Mouse (Mus musculus) stomach, embryonic 15.5 days (tissue): Measurements from ENCODE around the gene Ddx46. TPM values are rescaled to one million over a fixed set of nuclear protein-coding genes. Genes with fewer than 3 reads are reported as not detected.
"Not testable (repeated sequence)": the region's sequence is repeated elsewhere in the genome, so short reads cannot be mapped to it uniquely, and the experiment has no call there.

ENCODE experiments used
- ATAC-seq: fragments of 200-750 bp; cut with Nextera tagmentation; 2 replicates; pipeline ENCODE4 v1.8.0; 2017; ENCODE audit warnings: low read depth, moderate number of reproducible peaks, moderate TSS enrichment; ENCODE audit not compliant: insufficient read depth, low FRiP score
- H3K27ac ChIP-seq: fragments of 300-500 bp; sonication (generic); 2 replicates; pipeline ENCODE4 v1.5.1; 2015; ENCODE audit warnings: mild to moderate bottlenecking, inconsistent platforms
- H3K27me3 ChIP-seq: fragments of 300-500 bp; sonication (generic); replicated peaks from 2 replicates; pipeline ENCODE4 v1.6.1; 2015; ENCODE audit warnings: inconsistent platforms
- H3K36me3 ChIP-seq: fragments of 300-500 bp; sonication (generic); 2 replicates; pipeline ENCODE4 v1.6.1; 2015; ENCODE audit warnings: inconsistent platforms
- H3K4me1 ChIP-seq: fragments of 300-500 bp; sonication (generic); 2 replicates; pipeline ENCODE4 v1.6.1; 2015; ENCODE audit warnings: inconsistent platforms
- H3K4me2 ChIP-seq: fragments of 300-500 bp; sonication (generic); 2 replicates; pipeline ENCODE4 v1.6.1; 2015; ENCODE audit warnings: mild to moderate bottlenecking, inconsistent platforms
- H3K4me3 ChIP-seq: fragments of 300-500 bp; sonication (generic); replicated peaks from 2 replicates; pipeline ENCODE4 v1.5.1; 2015; ENCODE audit warnings: inconsistent platforms
- H3K9ac ChIP-seq: fragments of 300-500 bp; sonication (generic); 2 replicates; pipeline ENCODE4 v1.6.1; 2015; ENCODE audit warnings: inconsistent platforms
- H3K9me3 ChIP-seq: fragments of 300-500 bp; sonication (generic); 2 replicates; pipeline ENCODE4 v1.6.1; 2016; ENCODE audit warnings: inconsistent platforms
- WGBS: fragments of 180-500 bp; shearing (Covaris S2); methylation state at CpG from one replicate; pipeline ENCODE4 v1.1.7; 2015; 5-methylcytosine and 5-hydroxymethylcytosine counted together
- polyA plus RNA-seq: library from polyadenylated mRNA; unstranded; fragments of >200 nt; fragmentation: Nextera tagmentation; extraction: Ambion mirVana; gene quantifications from 2 replicates; pipeline ENCODE4 v1.2.1, GENCODE M21; 2015

Gene Ddx46
- polyA plus RNA-seq, 1 experiment from 2014 or later = 33.5 TPM

DNA sequence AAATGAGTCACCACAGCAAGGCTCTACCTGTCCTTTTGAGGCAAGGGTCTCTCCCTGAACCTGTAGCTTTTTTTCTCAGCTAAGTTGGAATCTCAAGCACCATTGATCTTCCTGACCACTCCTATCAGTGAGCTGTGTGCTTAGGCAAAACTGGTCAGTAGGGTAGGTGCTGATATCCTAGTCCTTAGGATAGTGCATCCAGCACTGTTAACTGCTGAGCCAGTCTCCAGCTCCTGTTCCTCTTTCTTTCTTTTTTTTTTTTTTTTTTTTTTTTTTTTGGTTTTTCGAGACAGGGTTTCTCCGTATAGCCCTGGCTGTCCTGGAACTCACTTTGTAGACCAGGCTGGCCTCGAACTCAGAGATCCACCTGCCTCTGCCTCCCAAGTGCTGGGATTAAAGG, 61.2 kb downstream of the Ddx46 start:
- H3K9me3 ChIP-seq, H3K27ac ChIP-seq, H3K9ac ChIP-seq, H3K4me2 ChIP-seq, ATAC-seq, H3K4me3 ChIP-seq, H3K27me3 ChIP-seq: not testable (repeated sequence)
- Histone ChIP-seq H3K36me3 (peaks cover 16% of the 10 kb centered on the region), H3K4me1 (peaks cover 14% of the 10 kb centered on the region)
- 75% methylated on average over 2 of the region's 3 CpGs for WGBS

DNA sequence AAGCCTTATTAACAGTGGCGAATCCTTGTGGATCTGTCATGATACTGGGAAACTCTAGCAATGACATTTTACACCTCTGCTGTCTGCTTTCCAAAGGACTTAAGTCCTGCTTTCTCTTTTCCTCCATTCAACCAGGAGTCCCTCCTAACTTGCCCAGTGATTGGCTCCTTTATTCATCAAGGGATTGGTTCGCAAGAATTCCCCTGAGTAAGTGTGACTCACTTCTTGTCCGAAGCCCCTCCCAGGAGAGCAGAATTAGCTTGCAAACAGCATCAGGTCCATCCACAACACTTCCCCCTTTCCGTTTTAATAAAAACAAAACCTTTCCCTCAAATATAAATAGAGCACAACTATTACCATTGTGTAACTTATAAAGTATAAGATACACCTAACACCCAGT, 69.5 kb downstream of the Ddx46 start:
- H3K27ac ChIP-seq = no peak overlapping the region
- H3K9me3 ChIP-seq = no peaks in the 10 kb centered on the region
- no peak for ATAC-seq
- no peak overlapping the region for H3K4me2 ChIP-seq
- H3K4me1 ChIP-seq = no peaks in the 10 kb centered on the region
- H3K27me3 ChIP-seq = no peaks in the 10 kb centered on the region
- H3K4me3 ChIP-seq = no peak overlapping the region
- H3K9ac ChIP-seq = no peak overlapping the region
- peaks cover 31% of the 10 kb centered on the region for H3K36me3 ChIP-seq
- 85% methylated on average over 4 of the region's 4 CpGs for WGBS

DNA sequence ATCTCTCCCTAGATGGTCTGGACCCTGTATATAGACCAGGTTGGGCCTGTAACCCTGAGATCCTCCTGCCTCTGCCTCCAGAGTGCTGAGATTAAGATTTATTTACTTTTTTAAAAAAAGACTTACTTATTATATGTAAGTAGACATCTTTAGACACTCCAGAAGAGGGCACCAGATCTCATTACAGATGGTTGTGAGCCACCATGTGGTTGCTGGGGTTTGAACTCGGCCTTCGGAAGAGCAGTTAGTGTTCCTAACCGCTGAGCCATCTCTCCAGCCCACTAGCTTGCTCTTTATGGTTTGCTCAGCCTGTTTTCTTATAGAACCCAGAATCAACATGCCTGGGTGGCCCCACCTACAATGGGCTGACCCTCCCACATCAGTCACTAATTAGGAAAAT, 78.0 kb downstream of the Ddx46 start:
- peaks cover 4% of the 10 kb centered on the region; the same call in 1 of the 2 replicates for H3K4me1 ChIP-seq
- H3K9me3 ChIP-seq = no peaks in the 10 kb centered on the region
- no peaks in the 10 kb centered on the region for H3K36me3 ChIP-seq
- no peaks in the 10 kb centered on the region for H3K27me3 ChIP-seq
- WGBS = 92% methylated on average over 3 of the region's 3 CpGs
- H3K4me3 ChIP-seq = no peak overlapping the region
- no peak overlapping the region for H3K4me2 ChIP-seq
- no peak overlapping the region for H3K27ac ChIP-seq
- ATAC-seq = no peak
- H3K9ac ChIP-seq = no peak overlapping the region

DNA sequence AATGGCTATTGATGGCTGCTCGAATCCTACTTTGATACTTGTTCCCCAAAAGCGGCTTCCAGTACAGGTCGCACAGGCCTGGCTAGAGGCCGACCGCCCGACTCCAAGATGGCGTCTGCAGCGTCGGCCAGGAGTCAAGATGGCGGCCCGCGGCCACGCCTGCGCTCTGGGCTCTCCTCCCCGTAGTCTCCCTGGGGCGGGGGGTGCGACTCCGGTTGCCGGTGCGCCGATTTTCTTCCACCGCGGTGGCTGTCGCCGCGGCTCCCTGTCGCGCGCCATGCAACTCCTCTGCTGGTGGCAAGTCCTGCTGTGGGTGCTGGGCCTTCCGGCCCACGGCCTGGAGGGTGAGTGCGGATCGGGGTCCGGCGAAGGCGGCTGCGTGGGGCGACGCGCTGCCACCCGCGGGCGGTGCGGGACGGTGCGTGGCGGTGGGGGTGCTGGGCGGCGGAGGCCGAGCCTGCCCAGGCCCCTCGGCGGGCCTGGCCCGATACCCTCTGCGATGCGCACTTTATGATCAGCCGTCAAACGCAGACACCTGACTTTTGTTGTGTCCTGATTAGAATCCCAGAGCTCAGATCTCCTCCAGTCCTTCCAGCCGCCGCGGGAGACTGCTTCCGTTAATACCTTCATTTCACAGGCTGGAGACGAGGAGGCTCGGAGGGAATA, 79.8 kb downstream of the Ddx46 start, which contains the start of gene Txndc15:
Gene Txndc15, plus strand, starts transcription at position 150 of the 666 bp plus-strand sequence.
- Histone ChIP-seq H3K9me3 (no peaks in the 10 kb centered on the region), H3K4me3 (peak within 1 kb of the TSS; percentile 95), H3K9ac (peak within 1 kb of the TSS; percentile 95), H3K4me1 (peaks cover 4% of the 10 kb centered on the region; the same call in 1 of the 2 replicates), H3K27me3 (no peaks in the 10 kb centered on the region), H3K4me2 (peak within 1 kb of the TSS; percentile 54), H3K36me3 (peaks cover 1% of the 10 kb centered on the region), H3K27ac (peak within 1 kb of the TSS; percentile 85)
- peak; percentile 90 for ATAC-seq
- under 1% methylated on average over 63 of the region's 63 CpGs for WGBS

DNA sequence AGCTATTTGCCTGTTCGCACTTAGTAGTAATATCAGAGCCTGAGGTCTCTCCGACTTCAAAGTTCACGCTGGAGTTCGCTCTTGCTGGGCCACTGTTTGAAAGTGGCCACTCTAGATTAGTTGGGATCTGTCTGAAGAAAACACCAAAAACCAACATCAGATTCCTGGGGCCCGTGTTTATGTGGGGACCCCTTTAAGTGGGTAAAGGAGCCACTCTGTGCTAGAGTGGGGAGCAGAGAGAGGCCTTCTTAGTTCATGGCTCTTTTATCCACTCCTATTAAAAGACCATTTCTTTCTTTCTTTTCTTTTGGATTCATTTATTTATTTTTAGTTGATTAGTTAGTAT, 80.3 kb downstream of the Ddx46 start:
- Histone ChIP-seq H3K4me3 (peak overlapping the region; percentile 95), H3K4me2 (peak overlapping the region; percentile 54), H3K27ac (peak overlapping the region; percentile 85), H3K27me3 (no peaks in the 10 kb centered on the region), H3K36me3 (peaks cover 6% of the 10 kb centered on the region), H3K9ac (peak overlapping the region; percentile 95), H3K9me3 (no peaks in the 10 kb centered on the region), H3K4me1 (peaks cover 4% of the 10 kb centered on the region; the same call in 1 of the 2 replicates)
- no peak for ATAC-seq
- 7% methylated on average over 5 of the region's 5 CpGs for WGBS

DNA sequence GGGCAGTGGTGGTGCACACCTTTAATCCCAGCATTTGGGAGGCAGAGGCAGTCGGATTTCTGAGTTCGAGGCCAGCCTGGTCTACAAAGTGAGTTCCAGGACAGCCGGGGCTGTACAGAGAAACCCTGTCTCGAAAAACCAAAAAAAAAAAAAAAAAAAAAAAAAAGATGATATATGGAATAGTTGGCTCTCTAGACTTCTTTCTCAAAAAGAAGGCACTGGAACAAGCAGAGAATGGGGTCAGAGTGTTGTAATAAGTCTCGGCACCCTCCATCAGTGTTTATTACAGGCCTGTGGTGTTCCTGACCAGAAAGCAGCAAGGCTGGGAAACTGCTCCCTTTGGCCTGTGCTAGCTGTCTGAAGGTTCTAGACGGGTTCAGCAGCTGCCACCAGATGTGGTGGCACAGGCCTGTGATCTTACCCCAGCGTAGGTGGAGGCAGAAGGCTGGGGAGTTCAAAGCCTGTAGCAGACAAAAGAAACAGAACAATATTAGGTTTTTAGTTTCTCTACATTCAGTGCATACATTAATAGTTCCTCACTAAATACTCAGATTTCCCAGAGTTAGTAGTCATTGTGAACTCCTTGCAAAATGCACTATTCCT, 81.2 kb downstream of the Ddx46 start:
- peak overlapping the region; percentile 54 for H3K4me2 ChIP-seq
- no peak for ATAC-seq
- 0 out of 2 replicates have a peak overlapping the region, but pooled peaks have one; percentile 95 for H3K4me3 ChIP-seq
- WGBS = 77% methylated on average over 7 of the region's 7 CpGs
- peaks cover 4% of the 10 kb centered on the region; the same call in 1 of the 2 replicates for H3K4me1 ChIP-seq
- H3K27ac ChIP-seq = no peak overlapping the region
- H3K9ac ChIP-seq = no peak overlapping the region
- peaks cover 10% of the 10 kb centered on the region for H3K36me3 ChIP-seq
- H3K9me3 ChIP-seq = no peaks in the 10 kb centered on the region
- H3K27me3 ChIP-seq = no peaks in the 10 kb centered on the region

DNA sequence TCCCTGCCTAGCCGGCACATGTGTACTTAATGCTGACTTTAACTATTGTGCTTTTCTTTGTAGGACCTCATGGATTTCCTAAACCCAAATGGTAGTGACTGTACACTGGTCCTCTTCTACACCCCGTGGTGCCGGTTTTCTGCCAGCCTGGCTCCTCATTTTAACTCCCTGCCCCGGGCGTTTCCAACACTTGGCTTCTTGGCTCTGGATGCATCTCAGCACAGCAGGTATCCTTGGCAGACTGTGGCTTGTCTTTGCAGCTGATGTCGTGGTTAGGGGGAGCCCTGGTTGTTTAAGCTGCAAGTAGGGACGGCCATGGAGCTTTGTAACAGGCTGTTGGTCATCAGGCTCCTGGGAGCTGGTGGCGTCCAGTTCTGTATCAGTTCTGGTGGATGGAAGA, 86.7 kb downstream of the Ddx46 start:
- Histone ChIP-seq H3K27ac (no peak overlapping the region), H3K27me3 (no peaks in the 10 kb centered on the region), H3K4me3 (no peak overlapping the region), H3K9me3 (no peaks in the 10 kb centered on the region), H3K4me2 (no peak overlapping the region), H3K9ac (no peak overlapping the region), H3K36me3 (peaks cover 27% of the 10 kb centered on the region), H3K4me1 (no peaks in the 10 kb centered on the region)
- 77% methylated on average over 8 of the region's 8 CpGs for whole genome bisulfite sequencing
- no peak for ATAC-seq

DNA sequence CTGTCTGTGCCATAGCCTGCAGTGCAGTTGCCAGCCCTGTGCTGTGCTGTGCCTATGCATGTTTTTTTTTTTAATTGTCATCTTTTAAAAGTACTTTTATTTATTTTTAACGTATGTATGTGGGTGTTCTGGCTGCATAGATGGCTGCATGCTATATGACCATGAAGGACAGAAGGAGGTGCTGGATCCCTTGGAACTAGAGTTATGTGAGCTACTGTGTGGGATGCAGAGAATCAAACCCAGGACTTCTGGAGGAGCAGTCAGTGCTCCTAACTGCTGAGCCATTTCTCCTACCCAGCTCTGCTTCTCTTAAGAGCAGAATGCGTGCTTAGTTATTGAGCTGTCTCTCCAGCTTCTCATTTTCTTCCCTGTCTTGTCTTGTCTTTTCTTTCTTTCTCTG, 87.2 kb downstream of the Ddx46 start:
- Histone ChIP-seq H3K4me3 (no peak overlapping the region), H3K4me1 (no peaks in the 10 kb centered on the region), H3K4me2 (no peak overlapping the region), H3K9ac (no peak overlapping the region), H3K9me3 (no peaks in the 10 kb centered on the region), H3K27ac (no peak overlapping the region), H3K27me3 (no peaks in the 10 kb centered on the region), H3K36me3 (peaks cover 27% of the 10 kb centered on the region)
- no peak for ATAC-seq
- WGBS = 83% methylated on average over 2 of the region's 2 CpGs

DNA sequence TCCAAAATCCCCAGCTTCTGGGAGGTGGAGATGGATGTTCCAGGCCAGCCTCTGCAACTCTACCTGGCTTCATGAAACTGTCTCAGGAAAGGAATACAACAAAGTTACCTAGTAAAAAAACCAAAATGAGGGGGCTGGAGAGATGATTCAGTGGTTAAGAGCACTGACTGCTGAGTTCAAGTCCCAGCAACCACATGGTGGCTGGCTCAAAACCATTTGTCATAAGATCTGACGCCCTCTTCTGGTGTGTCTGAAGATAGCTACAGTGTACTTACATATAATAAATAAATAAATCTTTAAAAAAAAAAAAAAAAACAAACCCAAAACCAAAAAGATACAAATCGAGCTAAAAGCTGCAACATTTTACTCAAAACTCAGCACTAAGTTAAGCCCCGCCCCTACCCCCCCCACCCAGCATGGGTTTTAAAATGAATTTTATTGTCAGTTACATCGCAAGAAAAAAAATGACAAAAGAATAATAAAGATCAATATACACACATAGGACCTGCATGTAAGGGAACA, 91.8 kb downstream of the Ddx46 start:
- Histone ChIP-seq H3K27me3 (no peaks in the 10 kb centered on the region), H3K9ac (peak overlapping the region; percentile 73), H3K27ac (peak overlapping the region; percentile 99), H3K36me3 (peaks cover 10% of the 10 kb centered on the region; the same call in 1 of the 2 replicates), H3K9me3 (no peaks in the 10 kb centered on the region), H3K4me2 (peak overlapping the region; percentile 73), H3K4me3 (peak overlapping the region; percentile 68), H3K4me1 (no peaks in the 10 kb centered on the region)
- WGBS = 2% methylated on average over 4 of the region's 4 CpGs
- no peak for ATAC-seq

DNA sequence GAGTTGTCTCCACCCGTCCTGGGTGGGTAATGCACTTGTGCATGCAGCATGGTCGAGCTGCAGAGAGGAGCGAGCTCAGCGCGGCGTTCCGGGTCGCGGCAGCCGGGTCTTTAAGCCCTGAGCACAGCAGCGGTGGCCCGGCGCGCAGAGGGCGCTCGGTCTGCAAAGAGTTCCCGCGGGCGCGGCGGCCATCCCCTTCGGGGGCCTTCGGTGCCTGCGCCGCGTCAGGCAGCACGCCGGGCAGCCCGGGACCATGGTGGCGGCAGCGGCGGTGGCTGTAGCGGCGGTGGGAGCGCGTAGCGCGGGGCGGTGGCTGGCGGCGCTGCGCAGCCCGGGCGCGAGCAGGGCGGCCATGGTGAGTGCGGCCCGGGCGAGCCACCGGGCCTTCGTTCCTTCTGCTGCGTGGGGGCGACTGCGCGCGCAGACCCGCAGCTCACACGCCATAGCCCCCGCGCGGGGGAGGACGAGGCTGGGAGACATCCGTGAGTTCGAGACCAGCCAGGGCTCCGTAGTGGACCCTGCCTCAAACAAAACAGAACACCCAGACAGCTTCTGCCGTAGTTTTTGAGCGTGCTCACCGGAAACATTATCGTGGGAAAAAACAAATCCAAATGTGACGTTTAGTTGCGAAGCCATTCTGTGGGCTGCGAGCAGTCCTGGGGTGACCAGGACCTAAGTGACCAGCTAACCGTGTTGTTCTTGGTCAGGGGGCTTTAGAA, 92.5 kb downstream of the Ddx46 start, which contains the start of gene Pcbd2:
Gene Pcbd2, plus strand, starts transcription at position 249 of the 719 bp plus-strand sequence.
- ATAC-seq = peak; percentile 91

DNA sequence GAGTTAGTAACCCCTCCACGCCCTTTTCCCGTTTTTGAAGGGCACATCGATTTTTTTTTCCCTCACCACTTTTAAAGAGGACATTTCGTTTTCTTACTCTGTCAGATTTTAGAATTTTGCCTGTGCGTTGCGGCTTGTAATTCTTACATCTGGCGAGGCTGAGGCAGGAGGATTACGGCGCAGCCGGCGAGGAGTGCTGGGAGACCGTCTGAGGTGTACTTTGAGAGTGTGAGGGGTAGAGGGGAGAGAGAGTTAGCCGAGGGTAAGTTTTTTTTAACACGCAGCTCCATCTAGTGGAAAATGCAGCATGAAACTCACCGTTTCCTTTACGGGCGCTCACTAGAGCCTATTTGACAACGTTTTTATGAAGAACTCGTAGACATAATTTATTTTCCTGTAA, 93.0 kb downstream of the Ddx46 start:
- Histone ChIP-seq H3K9ac (peak overlapping the region; percentile 73), H3K4me2 (peak overlapping the region; percentile 73), H3K9me3 (no peaks in the 10 kb centered on the region), H3K4me3 (peak overlapping the region; percentile 68), H3K27ac (peak overlapping the region; percentile 99), H3K4me1 (no peaks in the 10 kb centered on the region), H3K27me3 (no peaks in the 10 kb centered on the region), H3K36me3 (peaks cover 8% of the 10 kb centered on the region; the same call in 1 of the 2 replicates)
- ATAC-seq = peak; percentile 76
- 3% methylated on average over 19 of the region's 19 CpGs for WGBS

More for the DNA sequence above, 92.5 kb downstream of the Ddx46 start, which contains the start of gene Pcbd2:
- H3K4me1 ChIP-seq = no peaks in the 10 kb centered on the region
- H3K4me2 ChIP-seq = peak within 1 kb of the TSS; percentile 73
- under 1% methylated on average over 53 of the region's 73 CpGs for WGBS
- H3K4me3 ChIP-seq = peak within 1 kb of the TSS; percentile 68
- no peaks in the 10 kb centered on the region for H3K9me3 ChIP-seq
- H3K9ac ChIP-seq = peak within 1 kb of the TSS; percentile 73
- H3K27ac ChIP-seq = peak within 1 kb of the TSS; percentile 99
- no peaks in the 10 kb centered on the region for H3K27me3 ChIP-seq
- peaks cover 8% of the 10 kb centered on the region; the same call in 1 of the 2 replicates for H3K36me3 ChIP-seq
